Mouse (Mus musculus): ENCODE measurements around the gene Rbm6. TPM values are rescaled to one million over a fixed set of nuclear protein-coding genes. Genes with fewer than 3 reads are reported as not detected.

Gene Rbm6
- polyA plus RNA-seq (2015; fragmentation: Nextera tagmentation; extraction: Ambion mirVana): 102 and 108 TPM in 2 replicates

DNA sequence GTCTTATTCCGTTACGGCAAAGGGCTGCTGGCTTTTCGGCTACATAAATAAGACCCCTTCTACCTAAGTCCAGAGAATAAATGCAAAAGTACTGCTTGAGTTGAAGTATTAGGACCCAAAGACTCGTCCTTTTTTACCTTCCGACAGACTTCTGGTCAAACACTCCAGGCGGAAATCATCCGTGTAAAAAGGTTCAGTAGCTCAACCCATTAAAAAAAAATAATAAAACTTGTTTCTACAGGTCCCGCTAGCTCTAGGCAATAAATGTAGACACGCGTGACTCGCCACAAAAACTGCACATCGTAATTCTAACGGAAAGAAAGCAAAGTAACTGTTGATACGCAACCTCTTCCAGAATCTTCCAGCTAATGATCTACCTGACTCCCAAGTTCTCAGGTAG, at the start of gene Rbm6:
TSS of gene Rbm6 (minus strand) at position 101 of the 400 bp plus-strand sequence.
- peak within 1 kb of the TSS; percentile 77 for H3K4me2 ChIP-seq
- ATAC-seq (ENCODE audit: insufficient number of reproducible peaks, insufficient read depth, low FRiP score, low TSS enrichment, low read depth): no peak
- H3K9me3 ChIP-seq: no peaks in the 10 kb centered on the region
- H3K27ac ChIP-seq: peak within 1 kb of the TSS; percentile 95
- peak within 1 kb of the TSS; percentile 97 for H3K4me3 ChIP-seq
- H3K4me1 ChIP-seq: peaks cover 12% of the 10 kb centered on the region
- H3K9ac ChIP-seq: peak within 1 kb of the TSS; percentile 99
- WGBS: 10% methylated on average over 14 of the region's 14 CpGs
- H3K27me3 ChIP-seq: no peaks in the 10 kb centered on the region
- peaks cover 9% of the 10 kb centered on the region; the same call in 1 of the 2 replicates for H3K36me3 ChIP-seq

DNA sequence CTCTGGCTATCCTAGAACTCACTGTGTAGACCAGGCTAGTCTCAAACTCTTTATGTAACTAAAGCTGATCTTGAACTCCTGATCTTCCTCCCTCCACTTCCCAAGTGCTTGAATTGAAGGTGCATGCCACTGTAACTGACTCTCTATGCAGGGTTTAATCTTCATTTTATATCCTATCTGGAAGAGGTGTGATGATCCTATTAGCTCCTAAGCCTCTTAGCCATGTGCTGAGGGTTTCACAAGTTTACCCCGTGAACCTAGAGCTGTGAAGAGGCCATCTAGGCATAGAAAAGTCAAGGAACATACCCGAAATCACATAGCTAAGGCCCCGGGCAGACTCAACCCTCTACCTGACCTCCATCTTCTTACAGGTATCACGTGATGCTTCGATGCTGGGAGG, 46.4 kb upstream of the Rbm6 start:
- peaks cover 6% of the 10 kb centered on the region; the same call in 1 of the 2 replicates for H3K36me3 ChIP-seq
- 84% methylated on average over 5 of the region's 5 CpGs for WGBS
- H3K9me3 ChIP-seq: no peaks in the 10 kb centered on the region
- ATAC-seq (ENCODE audit: insufficient number of reproducible peaks, insufficient read depth, low FRiP score, low TSS enrichment, low read depth): no peak
- no peak overlapping the region for H3K4me3 ChIP-seq
- no peak overlapping the region for H3K27ac ChIP-seq
- H3K9ac ChIP-seq: no peak overlapping the region
- no peaks in the 10 kb centered on the region for H3K27me3 ChIP-seq
- H3K4me1 ChIP-seq: peaks cover 32% of the 10 kb centered on the region
- no peak overlapping the region for H3K4me2 ChIP-seq

- Histone ChIP-seq H3K36me3 (peaks cover 6% of the 10 kb centered on the region; the same call in 1 of the 2 replicates), H3K4me3 (no peak overlapping the region), H3K4me1 (peaks cover 26% of the 10 kb centered on the region), H3K27ac (peak overlapping the region; percentile 77), H3K27me3 (no peaks in the 10 kb centered on the region), H3K9ac (no peak overlapping the region), H3K4me2 (no peak overlapping the region), H3K9me3 (no peaks in the 10 kb centered on the region)
- no peak for ATAC-seq (ENCODE audit: insufficient number of reproducible peaks, insufficient read depth, low FRiP score, low TSS enrichment, low read depth)
- WGBS: 82% methylated on average over 6 of the region's 6 CpGs
Observed at GRCm38 (mm10) chr9:107918884-107919283, 45.8 kb upstream of the Rbm6 start.

DNA sequence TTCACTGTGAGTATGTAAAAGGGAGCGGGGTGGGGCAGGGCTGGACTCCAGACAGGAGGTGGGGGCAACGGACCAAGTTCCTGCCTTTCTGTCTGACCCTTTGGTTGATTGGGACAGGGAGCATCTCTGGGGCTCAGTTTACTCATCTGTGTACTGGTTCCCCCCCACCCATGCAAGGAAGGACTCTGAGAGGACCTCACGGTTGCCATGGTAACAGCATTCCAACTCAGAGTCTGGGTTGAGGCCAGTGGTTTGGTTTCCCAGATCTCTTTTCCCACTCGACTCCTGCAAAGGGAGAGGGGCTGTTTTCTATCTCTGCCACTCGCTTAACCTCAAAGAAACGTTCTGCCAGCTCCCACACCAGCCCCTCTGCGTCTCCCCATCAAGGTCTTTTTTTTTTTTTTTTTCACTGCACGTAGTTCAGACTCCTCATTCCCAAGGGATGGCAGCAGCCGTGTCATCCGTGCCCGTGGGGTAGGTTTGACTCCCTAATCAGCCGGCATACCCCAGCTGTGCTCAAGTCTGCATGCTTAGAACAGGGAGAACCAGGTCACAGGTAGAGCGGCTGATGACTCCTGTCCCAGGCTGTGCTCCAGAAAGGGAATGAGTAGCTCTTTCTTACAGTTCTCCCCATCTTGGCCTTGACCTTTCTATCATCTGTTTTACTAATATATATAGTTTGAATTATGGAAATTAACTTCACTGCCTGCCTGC, 45.0 kb upstream of the Rbm6 start:
- H3K4me3 ChIP-seq: no peak overlapping the region
- WGBS: 25% methylated on average over 13 of the region's 13 CpGs
- peak overlapping the region; percentile 77 for H3K27ac ChIP-seq
- H3K27me3 ChIP-seq: no peaks in the 10 kb centered on the region
- peak; percentile 39; the same call in 1 of the 2 replicates for ATAC-seq (ENCODE audit: insufficient number of reproducible peaks, insufficient read depth, low FRiP score, low TSS enrichment, low read depth)
- peak overlapping the region; percentile 26 for H3K4me2 ChIP-seq
- H3K9ac ChIP-seq: peak overlapping the region; percentile 16; the same call in 1 of the 2 replicates
- no peaks in the 10 kb centered on the region for H3K9me3 ChIP-seq
- peaks cover 11% of the 10 kb centered on the region for H3K36me3 ChIP-seq
- peaks cover 21% of the 10 kb centered on the region for H3K4me1 ChIP-seq

DNA sequence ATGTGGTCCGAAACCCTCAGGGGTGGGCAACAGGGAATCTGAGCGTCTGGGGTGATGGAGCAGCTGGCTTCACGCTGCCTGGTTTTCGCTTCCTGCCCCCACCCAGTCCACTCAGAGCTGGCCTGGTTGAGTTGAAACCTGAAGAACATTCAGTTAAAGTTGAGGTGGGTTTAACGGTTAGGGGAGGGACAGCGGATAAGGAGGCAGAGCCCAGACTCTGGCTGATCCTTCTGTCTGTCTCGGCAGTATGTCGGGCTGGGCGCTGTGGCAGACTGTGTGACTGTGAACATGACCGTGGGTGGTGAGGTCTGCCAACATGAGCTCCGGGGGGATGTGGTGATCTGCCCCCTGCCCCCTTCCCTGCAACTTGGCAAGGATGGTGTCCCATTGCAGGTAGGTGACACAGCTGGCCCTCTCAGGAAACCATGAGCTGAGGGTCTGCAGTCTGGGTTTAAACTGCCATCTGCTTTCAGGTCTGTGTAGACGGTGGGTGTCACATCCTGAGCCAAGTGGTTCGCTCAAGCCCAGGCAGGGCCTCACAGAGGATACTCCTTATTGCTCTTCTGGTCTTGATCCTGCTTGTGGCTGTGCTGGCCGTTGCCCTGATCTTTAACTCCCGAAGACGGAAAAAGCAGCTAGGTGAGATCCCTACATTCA, 41.9 kb upstream of the Rbm6 start:
- H3K27ac ChIP-seq: 0 out of 2 replicates have a peak overlapping the region, but pooled peaks have one; percentile 11
- no peak overlapping the region for H3K9ac ChIP-seq
- 74% methylated on average over 16 of the region's 16 CpGs for WGBS
- H3K4me2 ChIP-seq: no peak overlapping the region
- no peak overlapping the region for H3K4me3 ChIP-seq
- peaks cover 21% of the 10 kb centered on the region for H3K4me1 ChIP-seq
- no peaks in the 10 kb centered on the region for H3K9me3 ChIP-seq
- H3K27me3 ChIP-seq: no peaks in the 10 kb centered on the region
- peaks cover 19% of the 10 kb centered on the region for H3K36me3 ChIP-seq
- no peak for ATAC-seq (ENCODE audit: insufficient number of reproducible peaks, insufficient read depth, low FRiP score, low TSS enrichment, low read depth)

DNA sequence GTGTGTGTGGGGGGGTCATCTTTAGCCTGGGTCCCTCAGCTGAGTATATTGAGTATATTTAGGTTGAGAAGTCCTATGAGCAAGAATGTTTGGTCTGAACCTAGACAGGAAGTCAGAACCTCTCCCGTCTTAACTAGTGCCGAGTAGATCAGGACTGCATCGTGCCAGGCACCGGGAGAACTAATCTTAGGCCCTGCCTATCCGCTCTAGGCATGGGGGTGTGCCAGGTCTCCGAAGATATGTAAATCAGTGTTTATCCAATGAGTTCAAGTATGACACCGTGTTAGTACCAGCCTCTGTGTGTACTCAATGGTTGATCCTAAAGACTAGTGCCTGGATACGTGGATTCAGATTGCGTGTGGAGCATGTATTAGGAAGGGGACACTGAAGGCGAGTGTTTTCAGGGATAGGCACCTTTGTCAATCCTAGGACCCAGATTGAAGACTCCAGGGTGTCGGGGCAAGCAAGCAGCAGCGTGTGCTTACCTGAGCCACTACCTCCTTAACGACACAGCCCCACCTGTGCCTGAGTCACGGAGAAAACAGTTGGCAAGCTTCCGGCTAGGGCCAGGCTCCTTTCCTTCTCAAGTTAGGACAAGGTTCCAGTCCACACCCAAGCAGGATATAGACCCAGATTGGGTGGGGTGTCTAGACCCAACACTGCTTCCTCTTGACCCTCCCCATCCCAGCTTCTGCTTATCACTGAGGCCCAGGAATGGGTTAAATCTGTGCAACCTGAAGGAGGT, 37.2 kb upstream of the Rbm6 start:
- peaks cover 19% of the 10 kb centered on the region for H3K36me3 ChIP-seq
- no peaks in the 10 kb centered on the region for H3K27me3 ChIP-seq
- no peak for ATAC-seq (ENCODE audit: insufficient number of reproducible peaks, insufficient read depth, low FRiP score, low TSS enrichment, low read depth)
- no peaks in the 10 kb centered on the region for H3K9me3 ChIP-seq
- H3K27ac ChIP-seq: no peak overlapping the region
- WGBS: 85% methylated on average over 15 of the region's 15 CpGs
- H3K4me1 ChIP-seq: peaks cover 40% of the 10 kb centered on the region
- peak overlapping the region; percentile 70; the same call in 1 of the 2 replicates for H3K4me2 ChIP-seq
- no peak overlapping the region for H3K9ac ChIP-seq
- no peak overlapping the region for H3K4me3 ChIP-seq

GRCm38 (mm10) chr9:107908410-107909158, 35.5 kb upstream of the Rbm6 start:
- no peak for ATAC-seq (ENCODE audit: insufficient number of reproducible peaks, insufficient read depth, low FRiP score, low TSS enrichment, low read depth)
- Histone ChIP-seq H3K36me3 (peaks cover 13% of the 10 kb centered on the region; the same call in 1 of the 2 replicates), H3K4me1 (peaks cover 43% of the 10 kb centered on the region), H3K4me2 (peak overlapping the region; percentile 70), H3K4me3 (peak overlapping the region; percentile 45), H3K9me3 (no peaks in the 10 kb centered on the region), H3K27ac (no peak overlapping the region), H3K9ac (peak overlapping the region; percentile 64), H3K27me3 (no peaks in the 10 kb centered on the region)
- WGBS: 35% methylated on average over 18 of the region's 18 CpGs

- Histone ChIP-seq H3K9me3 (no peaks in the 10 kb centered on the region), H3K4me1 (peaks cover 43% of the 10 kb centered on the region), H3K36me3 (peaks cover 8% of the 10 kb centered on the region), H3K4me3 (peak overlapping the region; percentile 45), H3K27me3 (no peaks in the 10 kb centered on the region), H3K9ac (peak overlapping the region; percentile 64; the same call in 1 of the 2 replicates), H3K4me2 (peak overlapping the region; percentile 70), H3K27ac (peak overlapping the region; percentile 3; the same call in 1 of the 2 replicates)
- no peak for ATAC-seq (ENCODE audit: insufficient number of reproducible peaks, insufficient read depth, low FRiP score, low TSS enrichment, low read depth)
- WGBS: 79% methylated on average over 14 of the region's 14 CpGs
Observed at GRCm38 (mm10) chr9:107907801-107908120, 34.7 kb upstream of the Rbm6 start.

DNA sequence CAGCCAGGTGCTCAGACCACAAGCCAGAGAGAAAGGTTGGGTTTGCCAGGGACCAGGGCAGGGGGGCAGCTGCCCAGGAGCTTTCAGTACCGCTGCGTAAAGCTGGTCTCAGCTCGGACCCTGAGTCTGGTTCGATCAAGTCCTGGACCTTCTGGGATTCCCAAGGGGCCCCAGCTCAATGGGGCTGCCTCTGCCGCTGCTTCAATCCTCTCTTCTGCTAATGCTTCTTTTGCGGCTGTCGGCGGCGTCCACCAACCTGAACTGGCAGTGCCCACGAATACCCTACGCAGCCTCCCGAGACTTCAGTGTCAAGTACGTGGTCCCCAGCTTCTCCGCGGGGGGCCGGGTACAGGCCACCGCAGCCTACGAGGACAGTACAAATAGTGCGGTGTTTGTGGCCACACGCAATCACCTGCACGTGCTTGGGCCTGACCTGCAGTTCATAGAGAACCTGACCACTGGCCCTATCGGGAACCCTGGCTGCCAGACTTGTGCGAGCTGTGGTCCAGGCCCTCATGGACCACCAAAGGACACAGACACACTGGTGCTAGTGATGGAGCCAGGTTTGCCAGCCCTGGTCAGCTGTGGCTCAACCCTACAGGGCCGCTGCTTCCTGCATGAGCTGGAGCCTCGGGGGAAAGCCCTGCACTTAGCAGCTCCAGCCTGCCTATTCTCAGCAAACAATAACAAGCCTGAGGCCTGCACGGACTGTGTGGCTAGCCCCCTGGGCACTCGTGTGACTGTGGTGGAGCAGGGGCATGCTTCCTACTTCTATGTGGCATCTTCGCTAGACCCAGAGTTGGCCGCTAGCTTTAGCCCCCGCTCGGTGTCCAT, 34.1 kb upstream of the Rbm6 start:
- peak overlapping the region; percentile 64 for H3K9ac ChIP-seq
- H3K4me3 ChIP-seq: peak overlapping the region; percentile 45
- no peaks in the 10 kb centered on the region for H3K9me3 ChIP-seq
- H3K4me1 ChIP-seq: peaks cover 43% of the 10 kb centered on the region
- 45% methylated on average over 31 of the region's 31 CpGs for WGBS
- peak overlapping the region; percentile 75 for H3K27ac ChIP-seq
- peaks cover 8% of the 10 kb centered on the region for H3K36me3 ChIP-seq
- no peak for ATAC-seq (ENCODE audit: insufficient number of reproducible peaks, insufficient read depth, low FRiP score, low TSS enrichment, low read depth)
- peak overlapping the region; percentile 70 for H3K4me2 ChIP-seq
- no peaks in the 10 kb centered on the region for H3K27me3 ChIP-seq

GRCm38 (mm10) chr9:107906252-107906966, 33.4 kb upstream of the Rbm6 start, which contains the start of gene Mst1r:
Gene Mst1r (plus strand): TSS chr9:107906873.
- H3K9me3 ChIP-seq: no peaks in the 10 kb centered on the region
- peak within 1 kb of the TSS; percentile 70 for H3K4me2 ChIP-seq
- H3K27ac ChIP-seq: peak within 1 kb of the TSS; percentile 75
- peaks cover 12% of the 10 kb centered on the region for H3K36me3 ChIP-seq
- 13% methylated on average over 19 of the region's 19 CpGs for WGBS
- ATAC-seq (ENCODE audit: insufficient number of reproducible peaks, insufficient read depth, low FRiP score, low TSS enrichment, low read depth): peak; percentile 77
- H3K4me1 ChIP-seq: peaks cover 47% of the 10 kb centered on the region
- peaks cover 5% of the 10 kb centered on the region for H3K27me3 ChIP-seq
- H3K9ac ChIP-seq: peak within 1 kb of the TSS; percentile 64
- peak within 1 kb of the TSS; percentile 45 for H3K4me3 ChIP-seq

Measured in embryonic facial prominence, embryonic 13.5 days (tissue).